Mouse (Mus musculus) heart, embryonic 15.5 days (tissue): Measurements from ENCODE around the gene Tssk2. TPM values are rescaled to one million over a fixed set of nuclear protein-coding genes. Genes with fewer than 3 reads are reported as not detected.

Source experiments
- polyA plus RNA-seq: library from polyadenylated mRNA; unstranded; fragments of >200 nt; fragmentation: Nextera tagmentation; extraction: Ambion mirVana; gene quantifications from 2 replicates; pipeline ENCODE4 v1.2.1, GENCODE M21; 2015

The Tssk2 gene
- polyA plus RNA-seq, 1 experiment from 2014 or later: not detected

Other genes with a start within 250 kb of the Tssk2 start
- gene Med15, start 165.7 kb upstream of the Tssk2 start, polyA plus RNA-seq: 25.6 and 37.2 TPM in 2 replicates
- gene Klhl22, start 139.0 kb upstream of the Tssk2 start, polyA plus RNA-seq: 33.0 and 45.7 TPM in 2 replicates
- gene Scarf2, start 101.4 kb upstream of the Tssk2 start, polyA plus RNA-seq: 6.6 and 11.3 TPM in 2 replicates
- gene B830017H08Rik, start 65.5 kb upstream of the Tssk2 start, polyA plus RNA-seq: not detected in 2 replicates
- 1.5 and 2.1 TPM in 2 replicates for gene Car15, start 60.3 kb upstream of the Tssk2 start, polyA plus RNA-seq
- gene Gm20518, start 7.0 kb upstream of the Tssk2 start, polyA plus RNA-seq: 0.19 and 0.24 TPM in 2 replicates
- 0.03 TPM in 1 of 2 replicates, not detected in the other for gene Tssk1, start 4.4 kb upstream of the Tssk2 start, polyA plus RNA-seq
- 41.8 and 58.9 TPM in 2 replicates for gene Dgcr2, start 75 bp upstream of the Tssk2 start, polyA plus RNA-seq
- 25.0 and 34.5 TPM in 2 replicates for gene Ess2, start 12.7 kb downstream of the Tssk2 start, polyA plus RNA-seq
- gene Gsc2, start 16.4 kb downstream of the Tssk2 start, polyA plus RNA-seq: not detected in 2 replicates
- gene Slc25a1, start 29.6 kb downstream of the Tssk2 start, polyA plus RNA-seq: 22.5 and 37.4 TPM in 2 replicates
- gene Vpreb2, start 81.8 kb downstream of the Tssk2 start, polyA plus RNA-seq: not detected in 2 replicates
- 55.8 and 60.4 TPM in 2 replicates for gene Dgcr6, start 154.2 kb downstream of the Tssk2 start, polyA plus RNA-seq
- gene Prodh, start 191.6 kb downstream of the Tssk2 start, polyA plus RNA-seq: 5.8 and 7.4 TPM in 2 replicates
- 0.60 and 1.2 TPM in 2 replicates for gene Rtn4r, start 229.0 kb downstream of the Tssk2 start, polyA plus RNA-seq